Mouse (Mus musculus) left cerebral cortex, postnatal 10 days (tissue): ENCODE results near the gene Hand1. TPM values are rescaled to one million over a fixed set of nuclear protein-coding genes. Genes with fewer than 3 reads are reported as not detected.

Experiments used
- total RNA-seq, 2 experiments: library from RNA; stranded (reverse); gene quantifications; 2 replicates each; pipeline ENCODE4 v1.2.3; 2021

The Hand1 gene
- total RNA-seq, 2 experiments from 2014 or later: not detected

Other genes with a start within 250 kb of the Hand1 start
- 10 to 100 TPM in 1 of 2 experiments, 1 to 10 TPM in 1; 9.0 to 11.1 TPM for gene Galnt10, start 187.4 kb downstream of the Hand1 start, total RNA-seq
- 10 to 100 TPM; 38.5 TPM for gene Sap30l, start 31.2 kb downstream of the Hand1 start, total RNA-seq
- gene Larp1, start 176.2 kb upstream of the Hand1 start, total RNA-seq: 10 to 100 TPM; 86.2 to 89.1 TPM